Mouse (Mus musculus) stomach, embryonic 15.5 days (tissue): ENCODE measurements around the gene Slc17a1. TPM values are rescaled to one million over a fixed set of nuclear protein-coding genes. Genes with fewer than 3 reads are reported as not detected.
A peak's percentile ranks its signal among the peaks of the same experiment; 100 is the strongest.

Source experiments
- ATAC-seq: fragments of 200-750 bp; cut with Nextera tagmentation; 2 replicates; pipeline ENCODE4 v1.8.0; 2017; ENCODE audit warnings: low read depth, moderate number of reproducible peaks, moderate TSS enrichment; ENCODE audit not compliant: insufficient read depth, low FRiP score
- H3K27ac ChIP-seq: fragments of 300-500 bp; sonication (generic); 2 replicates; pipeline ENCODE4 v1.5.1; 2015; ENCODE audit warnings: mild to moderate bottlenecking, inconsistent platforms
- H3K27me3 ChIP-seq: fragments of 300-500 bp; sonication (generic); replicated peaks from 2 replicates; pipeline ENCODE4 v1.6.1; 2015; ENCODE audit warnings: inconsistent platforms
- H3K36me3 ChIP-seq: fragments of 300-500 bp; sonication (generic); 2 replicates; pipeline ENCODE4 v1.6.1; 2015; ENCODE audit warnings: inconsistent platforms
- H3K4me1 ChIP-seq: fragments of 300-500 bp; sonication (generic); 2 replicates; pipeline ENCODE4 v1.6.1; 2015; ENCODE audit warnings: inconsistent platforms
- H3K4me2 ChIP-seq: fragments of 300-500 bp; sonication (generic); 2 replicates; pipeline ENCODE4 v1.6.1; 2015; ENCODE audit warnings: mild to moderate bottlenecking, inconsistent platforms
- H3K4me3 ChIP-seq: fragments of 300-500 bp; sonication (generic); replicated peaks from 2 replicates; pipeline ENCODE4 v1.5.1; 2015; ENCODE audit warnings: inconsistent platforms
- H3K9ac ChIP-seq: fragments of 300-500 bp; sonication (generic); 2 replicates; pipeline ENCODE4 v1.6.1; 2015; ENCODE audit warnings: inconsistent platforms
- H3K9me3 ChIP-seq: fragments of 300-500 bp; sonication (generic); 2 replicates; pipeline ENCODE4 v1.6.1; 2016; ENCODE audit warnings: inconsistent platforms
- WGBS: fragments of 180-500 bp; shearing (Covaris S2); methylation state at CpG from one replicate; pipeline ENCODE4 v1.1.7; 2015; 5-methylcytosine and 5-hydroxymethylcytosine counted together
- polyA plus RNA-seq: library from polyadenylated mRNA; unstranded; fragments of >200 nt; fragmentation: Nextera tagmentation; extraction: Ambion mirVana; gene quantifications from 2 replicates; pipeline ENCODE4 v1.2.1, GENCODE M21; 2015

Gene Slc17a1
- polyA plus RNA-seq, 1 experiment from 2014 or later = 0.06 TPM

- no peak overlapping the region for H3K27ac ChIP-seq
Measured at GRCm38 (mm10) chr13:23898242-23898641, 30.7 kb downstream of the Slc17a1 start.

GRCm38 (mm10) chr13:23906906-23907305 lies 39.4 kb downstream of the Slc17a1 start:
- H3K27me3 ChIP-seq = no peaks in the 10 kb centered on the region
- ATAC-seq = no peak
- no peaks in the 10 kb centered on the region for H3K4me1 ChIP-seq
- H3K4me2 ChIP-seq = no peak overlapping the region
- no peak overlapping the region for H3K27ac ChIP-seq
- 84% methylated on average over 5 of the region's 5 CpGs for WGBS
- H3K36me3 ChIP-seq = no peaks in the 10 kb centered on the region
- H3K4me3 ChIP-seq = no peak overlapping the region
- no peaks in the 10 kb centered on the region for H3K9me3 ChIP-seq
- H3K9ac ChIP-seq = no peak overlapping the region

More at GRCm38 (mm10) chr13:23898242-23898641, 30.7 kb downstream of the Slc17a1 start:
- Histone ChIP-seq H3K9me3 (no peaks in the 10 kb centered on the region), H3K27me3 (no peaks in the 10 kb centered on the region), H3K4me1 (no peaks in the 10 kb centered on the region), H3K9ac (no peak overlapping the region), H3K4me2 (no peak overlapping the region), H3K4me3 (no peak overlapping the region), H3K36me3 (no peaks in the 10 kb centered on the region)
- WGBS = 44% methylated on average over 6 of the region's 6 CpGs
- ATAC-seq = no peak

GRCm38 (mm10) chr13:23910121-23910520 lies 42.6 kb downstream of the Slc17a1 start:
- Histone ChIP-seq H3K4me2 (no peak overlapping the region), H3K4me1 (no peaks in the 10 kb centered on the region), H3K27ac (no peak overlapping the region), H3K4me3 (no peak overlapping the region), H3K27me3 (no peaks in the 10 kb centered on the region), H3K9ac (no peak overlapping the region), H3K36me3 (no peaks in the 10 kb centered on the region), H3K9me3 (no peaks in the 10 kb centered on the region)
- ATAC-seq = no peak
- 69% methylated on average over 5 of the region's 5 CpGs for WGBS

DNA sequence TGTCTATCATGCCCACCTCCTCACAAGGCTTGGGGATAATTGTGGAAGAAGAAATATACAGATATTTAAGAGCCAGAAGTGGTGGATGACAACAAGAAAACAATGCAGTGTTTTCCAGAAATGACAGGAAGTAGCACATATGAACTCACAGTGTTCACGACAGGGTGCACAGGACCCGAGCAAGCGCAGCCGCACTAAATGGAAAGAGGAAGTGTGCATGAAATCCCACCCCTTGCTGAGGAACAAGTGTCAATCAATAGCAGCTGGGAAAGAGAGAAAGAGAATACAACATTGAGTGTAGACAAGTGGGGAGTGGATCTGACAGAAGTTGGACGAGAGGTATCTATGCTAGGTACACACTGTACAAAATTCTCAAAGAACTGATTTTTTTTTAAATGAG lies 43.8 kb downstream of the Slc17a1 start:
- ATAC-seq = no peak
- Histone ChIP-seq H3K9me3 (no peaks in the 10 kb centered on the region), H3K9ac (no peak overlapping the region), H3K27me3 (no peaks in the 10 kb centered on the region), H3K36me3 (no peaks in the 10 kb centered on the region), H3K27ac (no peak overlapping the region), H3K4me1 (0 out of 2 replicates have a peak, but pooled peaks cover 5% of the 10 kb centered on the region), H3K4me3 (no peak overlapping the region), H3K4me2 (no peak overlapping the region)
- 71% methylated on average over 5 of the region's 5 CpGs for WGBS

GRCm38 (mm10) chr13:23913791-23914306 lies 46.3 kb downstream of the Slc17a1 start:
- Histone ChIP-seq H3K36me3 (no peaks in the 10 kb centered on the region), H3K4me1 (0 out of 2 replicates have a peak, but pooled peaks cover 5% of the 10 kb centered on the region), H3K9me3 (no peaks in the 10 kb centered on the region), H3K4me3 (no peak overlapping the region), H3K4me2 (no peak overlapping the region), H3K9ac (no peak overlapping the region), H3K27me3 (no peaks in the 10 kb centered on the region), H3K27ac (no peak overlapping the region)
- ATAC-seq = no peak
- WGBS = 43% methylated on average over 6 of the region's 6 CpGs

DNA sequence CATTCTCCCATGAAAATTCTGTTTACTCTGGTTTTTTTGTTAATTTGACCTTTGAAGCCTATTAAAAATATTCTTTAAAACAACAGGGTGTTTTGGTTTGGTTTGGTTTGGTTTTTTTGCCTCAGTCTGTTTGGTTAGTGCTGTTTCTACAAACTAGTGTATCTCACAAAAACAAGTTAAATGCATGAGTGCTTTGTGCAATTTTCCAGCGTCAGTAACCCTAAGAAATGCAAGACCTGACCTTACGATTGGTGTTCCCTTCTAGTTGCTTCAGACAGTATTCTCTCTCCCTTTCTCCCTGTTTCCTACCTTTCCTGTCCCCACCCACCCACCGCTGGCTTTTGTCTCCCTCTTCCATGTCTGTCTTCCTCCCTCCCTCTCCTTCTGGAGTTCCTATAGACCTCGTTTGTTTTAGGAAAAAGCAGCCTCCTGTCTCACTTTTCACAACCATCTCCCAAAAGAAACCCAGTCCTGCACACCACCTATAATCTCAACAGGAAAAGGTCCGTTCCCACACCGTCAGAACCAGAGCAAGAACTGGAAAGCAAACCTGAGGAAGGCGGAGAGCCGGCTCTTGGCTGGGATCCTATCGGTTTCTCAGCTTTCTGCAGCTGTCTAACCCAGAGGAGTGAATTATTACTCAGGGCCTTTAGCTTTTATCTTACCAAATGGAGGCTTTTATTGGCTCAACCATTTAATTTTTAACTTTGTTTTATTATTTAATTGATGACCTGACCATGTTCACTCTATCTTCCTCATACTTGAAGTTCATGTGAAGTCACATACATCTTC lies 47.0 kb downstream of the Slc17a1 start, which contains the start of gene Slc17a4:
Gene Slc17a4 (minus strand): TSS at position 634 of the 792 bp plus-strand sequence.
- no peak within 1 kb of the TSS for H3K4me2 ChIP-seq
- H3K9me3 ChIP-seq = no peaks in the 10 kb centered on the region
- ATAC-seq = no peak
- H3K36me3 ChIP-seq = no peaks in the 10 kb centered on the region
- peak within 1 kb of the TSS; percentile 28; the same call in 1 of the 2 replicates for H3K27ac ChIP-seq
- H3K27me3 ChIP-seq = no peaks in the 10 kb centered on the region
- WGBS = 45% methylated on average over 9 of the region's 9 CpGs
- 0 out of 2 replicates have a peak, but pooled peaks cover 5% of the 10 kb centered on the region for H3K4me1 ChIP-seq
- H3K4me3 ChIP-seq = no peak within 1 kb of the TSS
- no peak within 1 kb of the TSS for H3K9ac ChIP-seq

GRCm38 (mm10) chr13:23916132-23916531 lies 48.6 kb downstream of the Slc17a1 start:
- Histone ChIP-seq H3K36me3 (no peaks in the 10 kb centered on the region), H3K27ac (no peak overlapping the region), H3K9me3 (no peaks in the 10 kb centered on the region), H3K4me1 (0 out of 2 replicates have a peak, but pooled peaks cover 5% of the 10 kb centered on the region), H3K4me2 (no peak overlapping the region), H3K9ac (no peak overlapping the region), H3K4me3 (no peak overlapping the region), H3K27me3 (no peaks in the 10 kb centered on the region)
- ATAC-seq = no peak; the same call in 1 of the 2 replicates
- WGBS = 72% methylated on average over 1 of the region's 1 CpGs

- Histone ChIP-seq H3K27me3 (no peaks in the 10 kb centered on the region), H3K27ac (no peak overlapping the region), H3K4me1 (0 out of 2 replicates have a peak, but pooled peaks cover 5% of the 10 kb centered on the region), H3K9ac (no peak overlapping the region), H3K4me2 (no peak overlapping the region), H3K9me3 (no peaks in the 10 kb centered on the region), H3K36me3 (no peaks in the 10 kb centered on the region), H3K4me3 (no peak overlapping the region)
- no peak for ATAC-seq
- WGBS = 30% methylated on average over 4 of the region's 4 CpGs
Measured at GRCm38 (mm10) chr13:23917674-23918073, 50.1 kb downstream of the Slc17a1 start.

GRCm38 (mm10) chr13:23925792-23926191 lies 58.2 kb downstream of the Slc17a1 start:
- no peaks in the 10 kb centered on the region for H3K36me3 ChIP-seq
- no peak overlapping the region for H3K4me2 ChIP-seq
- no peak overlapping the region for H3K9ac ChIP-seq
- peaks cover 8% of the 10 kb centered on the region; the same call in 1 of the 2 replicates for H3K4me1 ChIP-seq
- 64% methylated on average over 2 of the region's 2 CpGs for WGBS
- H3K4me3 ChIP-seq = no peak overlapping the region
- no peaks in the 10 kb centered on the region for H3K9me3 ChIP-seq
- H3K27me3 ChIP-seq = no peaks in the 10 kb centered on the region
- no peak overlapping the region for H3K27ac ChIP-seq
- ATAC-seq = no peak

- H3K27me3 ChIP-seq = no peaks in the 10 kb centered on the region
- peak; percentile 53; the same call in 1 of the 2 replicates for ATAC-seq
- H3K9ac ChIP-seq = no peak overlapping the region
- H3K36me3 ChIP-seq = no peaks in the 10 kb centered on the region
- peaks cover 8% of the 10 kb centered on the region; the same call in 1 of the 2 replicates for H3K4me1 ChIP-seq
- no peak overlapping the region for H3K27ac ChIP-seq
- WGBS = 42% methylated on average over 3 of the region's 3 CpGs
- no peak overlapping the region for H3K4me3 ChIP-seq
- H3K4me2 ChIP-seq = no peak overlapping the region
- no peaks in the 10 kb centered on the region for H3K9me3 ChIP-seq
Measured at GRCm38 (mm10) chr13:23928637-23929036, 61.1 kb downstream of the Slc17a1 start.

DNA sequence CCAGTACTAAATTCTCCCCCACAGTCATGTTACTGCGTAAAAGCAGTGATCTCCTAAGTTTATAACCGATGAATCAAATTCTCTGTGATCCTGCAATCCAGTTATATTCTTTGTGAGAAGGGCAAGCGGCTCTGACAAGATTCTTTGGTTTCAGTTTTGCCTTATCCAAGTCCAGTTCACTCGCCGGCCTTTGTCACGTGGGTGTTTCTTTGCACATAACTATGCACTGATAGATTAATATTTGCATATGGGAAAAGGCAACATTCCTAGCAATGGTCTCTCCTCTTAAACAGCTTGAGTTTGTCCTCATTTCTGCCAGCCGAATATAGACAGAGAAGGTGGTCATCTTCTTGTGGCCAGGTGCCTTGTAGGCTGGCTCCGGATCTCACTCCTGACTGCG lies 62.9 kb downstream of the Slc17a1 start:
- no peak overlapping the region for H3K27ac ChIP-seq
- H3K4me1 ChIP-seq = peaks cover 8% of the 10 kb centered on the region; the same call in 1 of the 2 replicates
- 82% methylated on average over 9 of the region's 9 CpGs for WGBS
- no peaks in the 10 kb centered on the region for H3K27me3 ChIP-seq
- H3K9ac ChIP-seq = no peak overlapping the region
- no peaks in the 10 kb centered on the region for H3K36me3 ChIP-seq
- no peaks in the 10 kb centered on the region for H3K9me3 ChIP-seq
- no peak overlapping the region for H3K4me3 ChIP-seq
- ATAC-seq = no peak
- H3K4me2 ChIP-seq = no peak overlapping the region

GRCm38 (mm10) chr13:23930904-23931303 lies 63.4 kb downstream of the Slc17a1 start:
- no peak overlapping the region for H3K4me3 ChIP-seq
- no peaks in the 10 kb centered on the region for H3K36me3 ChIP-seq
- no peaks in the 10 kb centered on the region for H3K9me3 ChIP-seq
- no peaks in the 10 kb centered on the region for H3K27me3 ChIP-seq
- WGBS = 62% methylated on average over 11 of the region's 11 CpGs
- no peak for ATAC-seq
- peaks cover 8% of the 10 kb centered on the region; the same call in 1 of the 2 replicates for H3K4me1 ChIP-seq
- no peak overlapping the region for H3K4me2 ChIP-seq
- H3K9ac ChIP-seq = no peak overlapping the region
- no peak overlapping the region for H3K27ac ChIP-seq
